Mouse (Mus musculus) skeletal muscle tissue, postnatal 0 days (tissue): ENCODE measurements around the gene Plk3. TPM values are rescaled to one million over a fixed set of nuclear protein-coding genes. Genes with fewer than 3 reads are reported as not detected.

Experiments used
- microRNA-seq, 2 experiments: library from miRNA; unstranded; fragments of <30 nt; microRNA quantifications; one replicate each; pipeline ENCODE4; 2016
- polyA plus RNA-seq: library from polyadenylated mRNA; unstranded; fragments of >200 nt; fragmentation: Nextera tagmentation; extraction: Ambion mirVana; gene quantifications from 2 replicates; pipeline ENCODE4 v1.2.1, GENCODE M21; 2015

Plk3 gene
- polyA plus RNA-seq: 1.4 and 2.5 TPM in 2 replicates

GRCm38 (mm10) chr4:117133817-117134600 lies at the start of gene Plk3:
Gene Plk3 (minus strand): TSS chr4:117133963.

DNA sequence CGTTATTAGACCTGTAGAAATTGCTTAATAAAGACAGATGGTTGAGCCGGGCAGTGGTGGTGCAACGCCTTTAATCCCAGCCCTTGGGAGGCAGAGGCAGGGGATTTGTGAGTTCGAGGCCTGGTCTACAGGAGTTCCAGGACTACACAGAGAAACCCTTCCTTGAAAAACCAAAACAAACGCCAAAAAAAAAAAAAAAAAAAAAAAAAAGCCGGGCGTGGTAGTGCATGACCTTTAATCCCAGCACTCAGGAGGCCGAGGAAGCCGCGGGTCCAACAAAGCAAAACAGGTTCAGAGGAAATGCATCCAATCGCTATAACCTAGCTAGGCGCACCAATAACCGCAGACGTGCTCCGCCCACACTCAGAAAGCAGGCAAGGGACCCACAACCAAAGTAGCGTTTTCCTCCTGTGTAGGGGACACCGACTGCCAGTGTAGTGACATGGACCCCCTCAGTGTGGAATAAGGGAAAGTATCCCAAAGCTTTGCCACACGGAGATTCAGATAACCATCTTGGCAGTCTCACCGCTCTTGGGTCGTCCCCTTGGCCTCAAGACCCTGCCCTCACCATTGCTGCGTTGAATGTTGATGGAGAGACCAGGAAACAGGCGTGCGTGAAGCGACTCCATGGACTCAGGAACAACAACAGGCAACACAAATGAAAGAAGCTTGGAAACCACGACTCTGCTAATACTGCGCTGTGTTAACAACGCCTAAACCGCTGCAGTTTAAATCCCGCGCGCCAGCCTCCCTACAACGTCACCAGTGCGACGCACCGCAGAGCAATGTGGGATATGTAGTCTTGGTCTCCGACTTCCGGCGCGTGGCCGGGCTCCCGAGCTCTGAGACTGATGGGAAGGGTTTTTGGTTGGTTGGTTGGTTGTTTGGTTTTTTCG lies 48.3 kb upstream of the Plk3 start, which contains the start of gene Kif2c:
Gene Kif2c, minus strand, starts transcription at position 777 of the 896 bp plus-strand sequence.

DNA sequence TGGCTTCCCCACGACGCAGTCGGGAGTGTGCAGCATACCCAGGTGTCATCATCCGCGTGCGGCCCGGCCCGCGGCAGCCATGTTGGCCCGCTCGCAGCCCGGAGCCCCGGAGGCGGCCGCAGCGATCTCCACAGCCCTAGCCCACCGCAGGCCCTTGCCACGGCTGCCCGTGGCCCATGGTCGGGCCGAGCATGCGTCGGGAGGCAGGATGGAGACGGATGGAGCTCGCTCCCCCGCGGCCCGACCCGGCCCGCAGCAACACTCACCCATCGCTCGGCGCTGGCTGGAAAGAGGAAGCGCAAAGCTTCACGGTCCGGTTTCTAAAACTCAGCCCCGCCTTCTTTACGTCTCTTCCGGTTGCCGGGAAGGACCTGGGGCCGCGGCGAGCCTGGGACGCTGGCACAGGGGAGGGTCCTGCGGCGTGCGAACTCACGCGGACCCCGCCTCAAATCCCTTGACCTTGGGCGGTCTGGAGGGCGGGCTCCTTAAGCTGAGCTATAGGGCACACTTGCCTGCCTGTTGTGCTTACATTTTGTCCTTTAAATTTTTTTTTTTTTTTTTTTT lies 22.1 kb upstream of the Plk3 start, which contains the start of gene Rps8:
Gene Rps8, minus strand, starts transcription at position 452 of the 564 bp plus-strand sequence.

GRCm38 (mm10) chr4:117126675-117127290 lies 7.0 kb downstream of the Plk3 start, which contains the start of gene Tctex1d4:
Gene Tctex1d4 (plus strand): TSS chr4:117126794.

DNA sequence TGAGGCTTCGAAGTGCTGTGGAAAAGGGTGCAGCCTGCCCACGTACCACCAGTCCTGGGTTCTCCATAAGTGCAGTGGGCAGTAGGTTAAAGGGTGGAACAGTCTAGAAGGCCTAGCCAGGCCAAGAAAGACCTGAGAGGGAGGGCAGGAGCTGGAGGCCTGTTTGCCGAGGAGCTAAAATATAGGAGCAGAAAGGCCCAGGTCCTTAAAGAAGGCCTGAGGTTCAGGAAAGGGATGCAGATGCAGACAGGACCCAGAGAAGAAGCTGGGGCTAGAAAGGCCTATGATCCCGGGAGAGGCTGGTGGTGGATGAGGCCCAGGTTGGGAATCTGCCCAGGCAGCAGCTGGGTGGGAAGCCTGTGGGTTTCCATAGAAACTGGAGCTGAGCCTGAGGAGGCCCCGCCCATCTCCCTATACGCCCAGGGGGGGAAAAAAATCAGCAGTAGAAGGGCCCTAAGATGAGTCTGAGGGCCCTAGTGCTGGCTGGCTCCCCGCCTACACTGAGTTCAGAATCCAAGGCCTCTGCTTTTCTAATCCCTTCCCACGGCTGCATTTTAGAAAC lies 8.3 kb downstream of the Plk3 start, which contains the start of gene Btbd19:
Gene Btbd19, minus strand, starts transcription at position 378 of the 562 bp plus-strand sequence.

GRCm38 (mm10) chr4:117095551-117096452 lies 38.0 kb downstream of the Plk3 start, which contains the start of gene Ptch2:
Gene Ptch2 (plus strand): TSS chr4:117096075.

Small RNA genes within 50 kb of the gene (microRNA-seq; reads per million reads assigned to microRNA genes)
- gene Gm22398: 0 reads per million in 2 experiments

Other genes with a start within 250 kb of the Plk3 start
- 69.0 and 75.1 TPM in 2 replicates for gene Urod, start 139.6 kb downstream of the Plk3 start, polyA plus RNA-seq
- gene Hectd3, start 138.6 kb downstream of the Plk3 start, polyA plus RNA-seq: 8.5 and 8.8 TPM in 2 replicates
- gene Eif2b3, start 114.6 kb downstream of the Plk3 start, polyA plus RNA-seq: 31.1 and 33.3 TPM in 2 replicates
- gene Ptch2, start 37.9 kb downstream of the Plk3 start, polyA plus RNA-seq: 4.4 and 5.2 TPM in 2 replicates
- gene Btbd19, start 8.2 kb downstream of the Plk3 start, polyA plus RNA-seq: 2.8 and 4.8 TPM in 2 replicates
- 0.22 TPM in 1 of 2 replicates, not detected in the other for gene Tctex1d4, start 7.2 kb downstream of the Plk3 start, polyA plus RNA-seq
- gene Rps8, start 22.3 kb upstream of the Plk3 start, polyA plus RNA-seq: 600 and 626 TPM in 2 replicates
- gene Kif2c, start 48.7 kb upstream of the Plk3 start, polyA plus RNA-seq: 8.3 and 10.5 TPM in 2 replicates
- gene Tmem53, start 118.0 kb upstream of the Plk3 start, polyA plus RNA-seq: 25.5 and 32.8 TPM in 2 replicates
- 0.12 and 0.18 TPM in 2 replicates for gene Armh1, start 118.2 kb upstream of the Plk3 start, polyA plus RNA-seq